Mouse (Mus musculus) hindbrain, postnatal 0 days (tissue): Measurements from ENCODE around the gene Mfsd5. TPM values are rescaled to one million over a fixed set of nuclear protein-coding genes. Genes with fewer than 3 reads are reported as not detected.
A peak's percentile ranks its signal among the peaks of the same experiment; 100 is the strongest.

ENCODE experiments used
- ATAC-seq: fragments of 200-750 bp; cut with Nextera tagmentation; 2 replicates; pipeline ENCODE4 v1.8.0; 2017; ENCODE audit warnings: mild to moderate bottlenecking, moderate TSS enrichment, moderate library complexity
- DNase-seq: peaks from one replicate; pipeline ENCODE4 v3.0.0-alpha.2; 2015; ENCODE audit warnings: low spot score
- H3K27ac ChIP-seq: fragments of 300-500 bp; sonication (generic); 2 replicates; pipeline ENCODE4 v1.5.1; 2014; ENCODE audit warnings: mild to moderate bottlenecking
- H3K27me3 ChIP-seq: fragments of 300-500 bp; sonication (generic); 2 replicates; pipeline ENCODE4 v1.6.1; 2014; ENCODE audit warnings: low read length, mixed read lengths; ENCODE audit not compliant: insufficient read depth
- H3K36me3 ChIP-seq: fragments of 300-500 bp; sonication (generic); 2 replicates; pipeline ENCODE4 v1.6.1; 2014; ENCODE audit warnings: low read length, mixed read lengths; ENCODE audit not compliant: insufficient read depth
- H3K4me1 ChIP-seq: fragments of 300-500 bp; sonication (generic); 2 replicates; pipeline ENCODE4 v1.6.1; 2014; ENCODE audit warnings: antibody characterized with exemption, low read length, mixed read lengths; ENCODE audit not compliant: insufficient read depth
- H3K4me2 ChIP-seq: fragments of 300-500 bp; sonication (generic); 2 replicates; pipeline ENCODE4 v1.6.1; 2014; ENCODE audit warnings: low read depth, mild to moderate bottlenecking, low read length, moderate library complexity, mixed read lengths
- H3K4me3 ChIP-seq: fragments of 300-500 bp; sonication (generic); 2 replicates; pipeline ENCODE4 v1.5.1; 2014; ENCODE audit warnings: low read length
- H3K9ac ChIP-seq: fragments of 300-500 bp; sonication (generic); replicated peaks from 2 replicates; pipeline ENCODE4 v1.6.1; 2014; ENCODE audit warnings: mild to moderate bottlenecking, low read length, moderate library complexity, mixed read lengths
- H3K9me3 ChIP-seq: fragments of 300-500 bp; sonication (generic); 2 replicates; pipeline ENCODE4 v1.6.1; 2016; ENCODE audit warnings: low read length, mixed read lengths
- CTCF ChIP-seq: IDR thresholded peaks from 2 replicates; pipeline ENCODE4 v1.5.1; 2016; ENCODE audit warnings: antibody characterized with exemption, control low read depth, low read depth
- WGBS: fragments of 180-500 bp; shearing (Covaris S2); extraction: QIAGEN DNeasy Blood & Tissue Kit; methylation state at CpG from one replicate; pipeline ENCODE4 v1.1.7; 2014; 5-methylcytosine and 5-hydroxymethylcytosine counted together
- polyA plus RNA-seq: library from polyadenylated mRNA; unstranded; fragments of >200 nt; fragmentation: Nextera tagmentation; extraction: Ambion mirVana; gene quantifications from 2 replicates; pipeline ENCODE4 v1.2.1, GENCODE M21; 2015
- total RNA-seq: library from RNA; depleted of rRNA; stranded (reverse); fragments of >200 nt; gene quantifications from 2 replicates; pipeline ENCODE4 v1.2.3, GENCODE M21; 2014

Mfsd5 gene
- total and polyA plus RNA-seq, 2 experiments from 2014 or later = 52.3 to 68.3 TPM

DNA sequence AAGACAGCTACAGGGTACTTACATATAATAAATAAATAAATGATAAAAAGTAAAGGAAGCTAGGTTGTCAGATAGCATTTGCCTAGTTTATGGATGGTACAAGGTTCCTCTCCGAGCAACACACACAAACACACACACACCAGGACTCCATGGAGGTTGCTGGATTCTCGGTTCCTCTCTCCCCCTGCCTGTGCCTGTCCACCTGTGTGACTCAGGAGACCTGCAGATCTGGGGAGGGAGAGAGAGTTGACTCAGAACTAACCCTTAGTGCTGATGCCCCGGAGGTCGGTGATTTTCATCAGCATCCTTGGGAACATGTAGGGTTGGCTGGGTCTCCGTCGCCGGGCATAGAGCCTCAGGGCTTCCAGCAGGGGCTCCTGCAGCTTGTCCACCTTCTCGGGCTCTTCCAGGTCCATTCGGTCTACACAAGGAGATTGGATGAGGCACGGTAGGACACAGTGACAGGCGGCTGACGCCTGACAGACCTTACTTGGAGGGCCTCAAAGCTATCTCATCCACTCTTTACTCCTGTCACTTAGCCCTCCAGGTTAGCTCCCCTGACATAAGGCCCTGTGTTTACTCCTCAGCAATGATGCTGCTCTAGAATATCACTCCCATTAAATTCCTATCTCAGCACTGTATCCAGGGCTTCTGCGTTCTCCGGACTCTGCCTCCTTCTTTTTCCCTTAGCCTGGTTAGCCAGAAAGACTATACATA is 40.6 kb upstream of the Mfsd5 start:
- peaks cover 2% of the 10 kb centered on the region; the same call in 1 of the 2 replicates for H3K36me3 ChIP-seq
- H3K4me3 ChIP-seq = no peak overlapping the region
- 86% methylated on average over 14 of the region's 14 CpGs for WGBS
- peaks cover 3% of the 10 kb centered on the region; the same call in 1 of the 2 replicates for H3K4me1 ChIP-seq
- ATAC-seq = no peak
- H3K27ac ChIP-seq = no peak overlapping the region
- no peak overlapping the region for H3K4me2 ChIP-seq
- H3K27me3 ChIP-seq = peaks cover 4% of the 10 kb centered on the region; the same call in 1 of the 2 replicates
- DNase-seq = no peak
- H3K9me3 ChIP-seq = no peaks in the 10 kb centered on the region
- no peak for TF ChIP-seq CTCF
- H3K9ac ChIP-seq = no peak overlapping the region

- Histone ChIP-seq H3K4me1 (peaks cover 3% of the 10 kb centered on the region; the same call in 1 of the 2 replicates), H3K9me3 (no peaks in the 10 kb centered on the region), H3K27me3 (peaks cover 4% of the 10 kb centered on the region; the same call in 1 of the 2 replicates), H3K4me2 (no peak overlapping the region), H3K4me3 (no peak overlapping the region), H3K27ac (no peak overlapping the region), H3K36me3 (peaks cover 2% of the 10 kb centered on the region; the same call in 1 of the 2 replicates), H3K9ac (no peak overlapping the region)
- peak; percentile 83 for ATAC-seq
- peak; percentile 90 for TF ChIP-seq CTCF
- peak; percentile 83 for DNase-seq
- WGBS = 8% methylated on average over 9 of the region's 9 CpGs
Measured at GRCm38 (mm10) chr15:102239260-102239590, 40.0 kb upstream of the Mfsd5 start.

DNA sequence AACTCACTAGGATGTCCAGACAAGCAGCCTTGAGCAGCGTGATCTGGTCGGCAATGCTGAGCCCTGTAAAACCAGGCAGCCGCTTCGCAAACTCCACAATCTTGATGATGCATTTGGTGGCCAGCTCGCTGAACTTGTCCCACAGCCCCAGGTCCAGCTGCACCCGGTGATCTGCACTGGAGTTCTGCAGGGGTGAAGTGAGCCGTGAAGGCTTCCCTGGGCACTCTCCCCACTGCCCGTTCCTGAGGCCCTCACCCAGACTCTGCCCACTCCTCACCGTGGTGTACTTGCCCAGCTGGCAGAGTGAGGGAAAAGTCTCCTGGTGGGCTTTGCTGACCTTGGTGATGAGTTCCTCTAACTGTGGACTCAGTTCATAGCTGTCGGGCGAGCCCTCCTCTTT is 39.4 kb upstream of the Mfsd5 start:
- Histone ChIP-seq H3K9me3 (no peaks in the 10 kb centered on the region), H3K4me2 (no peak overlapping the region), H3K9ac (no peak overlapping the region), H3K27ac (no peak overlapping the region), H3K27me3 (peaks cover 4% of the 10 kb centered on the region; the same call in 1 of the 2 replicates), H3K4me3 (no peak overlapping the region), H3K4me1 (peaks cover 5% of the 10 kb centered on the region; the same call in 1 of the 2 replicates), H3K36me3 (peaks cover 2% of the 10 kb centered on the region; the same call in 1 of the 2 replicates)
- TF ChIP-seq CTCF = no peak
- ATAC-seq = no peak
- no peak for DNase-seq
- 81% methylated on average over 11 of the region's 11 CpGs for WGBS

GRCm38 (mm10) chr15:102240607-102241006 is 38.6 kb upstream of the Mfsd5 start:
- WGBS = 73% methylated on average over 4 of the region's 4 CpGs

DNA sequence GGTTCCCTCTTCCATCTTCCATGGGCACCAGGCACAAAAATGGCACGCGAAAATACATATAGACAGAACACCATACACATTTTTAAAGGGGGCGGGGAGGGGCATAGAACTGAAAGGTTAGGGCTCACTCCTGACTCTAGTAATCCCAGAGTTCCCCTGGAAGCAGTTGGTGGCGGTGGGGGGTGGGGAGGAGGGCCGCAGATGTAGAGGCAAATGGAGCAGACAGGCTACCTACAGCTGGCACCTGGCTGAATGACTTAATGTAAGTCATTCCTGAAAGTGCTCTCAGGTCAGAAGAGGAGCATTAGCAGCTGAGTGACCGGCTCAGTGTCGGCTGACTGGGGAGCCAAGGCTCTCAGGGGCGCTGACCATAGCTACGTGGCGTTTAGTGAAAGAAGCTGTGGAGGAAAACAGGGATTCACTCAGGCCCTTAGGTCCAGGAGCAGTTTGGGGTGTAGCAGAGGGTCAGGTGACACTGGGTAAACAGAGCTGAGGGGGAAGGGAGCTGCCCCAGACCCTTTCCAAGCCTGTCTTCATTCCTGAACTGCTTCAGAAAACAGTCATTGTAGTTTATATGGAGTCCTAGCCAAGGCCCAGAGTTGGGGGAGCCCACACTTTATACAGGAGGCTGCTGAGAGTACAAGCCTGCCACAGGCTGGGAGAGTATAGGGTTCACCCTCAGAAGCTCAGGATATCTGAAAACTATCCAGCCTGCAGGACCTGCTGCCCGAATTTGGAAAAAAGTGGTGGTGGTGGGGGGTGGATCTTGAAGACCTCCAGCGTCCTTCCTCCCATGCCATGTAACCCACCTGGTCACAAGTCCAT is 36.6 kb upstream of the Mfsd5 start:
- peaks cover 9% of the 10 kb centered on the region; the same call in 1 of the 2 replicates for H3K4me1 ChIP-seq
- H3K36me3 ChIP-seq = peaks cover 2% of the 10 kb centered on the region; the same call in 1 of the 2 replicates
- WGBS = 36% methylated on average over 12 of the region's 12 CpGs
- DNase-seq (no peak), ATAC-seq (no peak)
- H3K27ac ChIP-seq = no peak overlapping the region
- no peak overlapping the region for H3K4me2 ChIP-seq
- peaks cover 4% of the 10 kb centered on the region; the same call in 1 of the 2 replicates for H3K27me3 ChIP-seq
- no peak overlapping the region for H3K9ac ChIP-seq
- TF ChIP-seq CTCF = no peak
- no peak overlapping the region for H3K4me3 ChIP-seq
- no peaks in the 10 kb centered on the region for H3K9me3 ChIP-seq

More at GRCm38 (mm10) chr15:102240607-102241006, 38.6 kb upstream of the Mfsd5 start:
- no peak overlapping the region for H3K27ac ChIP-seq
- H3K9ac ChIP-seq = no peak overlapping the region
- H3K4me2 ChIP-seq = no peak overlapping the region
- no peaks in the 10 kb centered on the region for H3K9me3 ChIP-seq
- no peak for TF ChIP-seq CTCF
- no peak for DNase-seq
- peaks cover 2% of the 10 kb centered on the region; the same call in 1 of the 2 replicates for H3K36me3 ChIP-seq
- ATAC-seq = no peak
- H3K27me3 ChIP-seq = peaks cover 4% of the 10 kb centered on the region; the same call in 1 of the 2 replicates
- peaks cover 9% of the 10 kb centered on the region; the same call in 1 of the 2 replicates for H3K4me1 ChIP-seq
- H3K4me3 ChIP-seq = no peak overlapping the region

DNA sequence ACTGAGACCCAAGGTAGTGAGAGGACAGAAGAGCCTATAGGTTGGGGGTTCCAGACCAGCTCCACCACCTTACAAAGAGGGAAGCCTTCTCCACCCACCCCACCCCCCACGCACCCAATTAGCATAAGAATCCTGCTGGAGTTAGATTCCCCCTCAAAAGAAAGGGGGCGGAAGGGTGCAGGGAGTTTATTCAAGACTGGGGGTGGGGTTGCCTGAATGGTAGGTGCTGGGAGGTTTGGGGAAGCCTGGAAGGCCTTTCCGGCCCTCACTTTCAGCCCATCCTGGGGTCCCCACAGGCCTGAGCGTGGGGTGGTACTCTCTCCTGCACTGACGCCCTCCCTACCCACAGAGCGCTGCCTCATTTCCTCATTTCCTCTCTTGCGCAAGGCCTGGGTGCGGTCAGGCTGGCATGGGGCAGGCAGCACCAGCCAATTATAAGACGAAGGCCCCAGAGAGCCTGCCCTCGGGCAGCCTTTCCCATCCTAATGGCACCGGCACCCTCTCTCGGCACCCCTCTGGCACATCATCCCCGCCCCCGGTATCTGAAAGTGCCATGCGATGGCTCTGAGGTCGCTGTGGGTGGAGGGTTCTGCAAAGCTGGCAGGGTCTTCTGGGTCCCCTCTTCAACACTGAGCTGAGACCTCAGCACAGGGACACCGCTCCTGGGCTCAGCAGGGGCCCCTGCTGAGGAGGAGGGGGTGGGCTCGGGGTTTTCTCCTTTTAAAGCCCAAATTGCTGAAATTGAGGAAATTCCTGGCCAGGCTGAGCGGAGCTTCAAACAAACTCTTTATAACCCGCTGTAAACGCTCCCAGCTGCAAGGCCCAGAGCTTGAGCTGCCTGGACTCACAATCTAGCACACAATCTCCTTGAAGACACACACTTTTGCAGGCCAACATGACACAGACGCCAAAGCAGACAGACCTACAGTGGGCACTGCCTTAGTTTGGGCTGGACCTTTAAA is 35.7 kb upstream of the Mfsd5 start:
- TF ChIP-seq CTCF = no peak
- H3K4me3 ChIP-seq = no peak overlapping the region
- H3K4me1 ChIP-seq = peaks cover 9% of the 10 kb centered on the region; the same call in 1 of the 2 replicates
- DNase-seq (no peak), ATAC-seq (no peak)
- H3K27me3 ChIP-seq = peaks cover 4% of the 10 kb centered on the region; the same call in 1 of the 2 replicates
- H3K4me2 ChIP-seq = peak overlapping the region; percentile 36
- no peaks in the 10 kb centered on the region for H3K9me3 ChIP-seq
- no peak overlapping the region; the same call in 1 of the 2 replicates for H3K27ac ChIP-seq
- no peak overlapping the region for H3K9ac ChIP-seq
- WGBS = 29% methylated on average over 22 of the region's 22 CpGs
- peaks cover 2% of the 10 kb centered on the region; the same call in 1 of the 2 replicates for H3K36me3 ChIP-seq
